Mouse (Mus musculus): ENCODE data around the gene Tmem33.

Gene Tmem33

GRCm38 (mm10) chr5:67258473-67258872 lies 1.9 kb upstream of the Tmem33 start:
- no peak for DNase-seq

GRCm38 (mm10) chr5:67260159-67260530 lies 220 bp upstream of the Tmem33 start:
- no peak for DNase-seq

GRCm38 (mm10) chr5:67262964-67263363 lies 2.6 kb downstream of the Tmem33 start:
- DNase-seq, result no peak

GRCm38 (mm10) chr5:67266106-67266505 lies 5.7 kb downstream of the Tmem33 start:
- DNase-seq, result no peak

GRCm38 (mm10) chr5:67269309-67269708 lies 8.9 kb downstream of the Tmem33 start:
- DNase-seq, result no peak

GRCm38 (mm10) chr5:67279407-67279806 lies 19.0 kb downstream of the Tmem33 start:
- no peak for DNase-seq

GRCm38 (mm10) chr5:67279840-67280239 lies 19.5 kb downstream of the Tmem33 start:
- no peak for DNase-seq

- DNase-seq, result no peak
Observed at GRCm38 (mm10) chr5:67280400-67280799, 20.0 kb downstream of the Tmem33 start.

GRCm38 (mm10) chr5:67295029-67295428 lies 34.7 kb downstream of the Tmem33 start:
- no peak for DNase-seq

- DNase-seq, result no peak
Observed at GRCm38 (mm10) chr5:67295682-67296081, 35.3 kb downstream of the Tmem33 start.

- DNase-seq, result no peak
Observed at GRCm38 (mm10) chr5:67296171-67296570, 35.8 kb downstream of the Tmem33 start.

- DNase-seq, result no peak
Observed at GRCm38 (mm10) chr5:67297026-67297813, 36.9 kb downstream of the Tmem33 start.

GRCm38 (mm10) chr5:67299847-67300412 lies 39.6 kb downstream of the Tmem33 start:
- no peak for DNase-seq

GRCm38 (mm10) chr5:67300926-67301597 lies 40.7 kb downstream of the Tmem33 start:
- no peak for DNase-seq

- DNase-seq, result no peak
Observed at GRCm38 (mm10) chr5:67301722-67302331, 41.5 kb downstream of the Tmem33 start.

GRCm38 (mm10) chr5:67303816-67304215 lies 43.5 kb downstream of the Tmem33 start:
- no peak for DNase-seq

- peak; percentile 97 for DNase-seq
Observed at GRCm38 (mm10) chr5:67306698-67307521, 46.5 kb downstream of the Tmem33 start, which contains the start of gene Slc30a9. Slc30a9 (plus strand) TSS chr5:67306955.

- DNase-seq, result no peak
Observed at GRCm38 (mm10) chr5:67307659-67308222, 47.4 kb downstream of the Tmem33 start.

- DNase-seq, result no peak
Observed at GRCm38 (mm10) chr5:67311811-67312521, 51.6 kb downstream of the Tmem33 start.

- DNase-seq, result no peak
Observed at GRCm38 (mm10) chr5:67312522-67312851, 52.1 kb downstream of the Tmem33 start.

- no peak for DNase-seq
Observed at GRCm38 (mm10) chr5:67321656-67322268, 61.4 kb downstream of the Tmem33 start.

All from cerebellum, postnatal 14 days (tissue).